Mouse (Mus musculus): ENCODE data around the gene Zfp1.

Zfp1 gene

GRCm38 (mm10) chr8:111657312-111657854, 14.2 kb downstream of the Zfp1 start:
- in situ Hi-C loops (cut with MboI; ENCODE audit: unreplicated experiment in 2 of 2): loop anchor here in 1 of 2 experiments (25.0 kb wide), 1 partner anchor 895 kb away; no protein-coding TSS in a partner anchor

GRCm38 (mm10) chr8:111658819-111659423, 15.7 kb downstream of the Zfp1 start:
- in situ Hi-C loops (cut with MboI; ENCODE audit: unreplicated experiment in 2 of 2): loop anchor here in 1 of 2 experiments (25.0 kb wide), 1 partner anchor 897 kb away; no protein-coding TSS in a partner anchor

GRCm38 (mm10) chr8:111662473-111662872, 19.3 kb downstream of the Zfp1 start:
- in situ Hi-C loops (cut with MboI; ENCODE audit: unreplicated experiment in 2 of 2): loop anchor here (5.0 to 25.0 kb wide), 4 partner anchors 195 to 900 kb away; no protein-coding TSS in a partner anchor

- in situ Hi-C loops (cut with MboI; ENCODE audit: unreplicated experiment in 2 of 2): loop anchor here (5.0 to 25.0 kb wide), 3 partner anchors 202 to 904 kb away; no protein-coding TSS in a partner anchor
Observed at GRCm38 (mm10) chr8:111666751-111667150, 23.6 kb downstream of the Zfp1 start.

- in situ Hi-C loops (cut with MboI; ENCODE audit: unreplicated experiment in 2 of 2): loop anchor here (5.0 to 10.0 kb wide), 3 partner anchors 161 to 1959 kb away; partner anchors contain the start of gene Mon1b (in 1 of the 2)
Observed at GRCm38 (mm10) chr8:111676237-111676636, 33.0 kb downstream of the Zfp1 start.

GRCm38 (mm10) chr8:111678111-111678510, 34.9 kb downstream of the Zfp1 start:
- in situ Hi-C loops (cut with MboI; ENCODE audit: unreplicated experiment in 2 of 2): loop anchor here (5.0 to 10.0 kb wide), 3 partner anchors 159 to 1957 kb away; partner anchors contain the start of gene Mon1b (in 1 of the 2)

GRCm38 (mm10) chr8:111678848-111679247, 35.6 kb downstream of the Zfp1 start:
- in situ Hi-C loops (cut with MboI; ENCODE audit: unreplicated experiment in 2 of 2): loop anchor here (5.0 to 10.0 kb wide), 3 partner anchors 158 to 1956 kb away; partner anchors contain the start of gene Mon1b (in 1 of the 2)

GRCm38 (mm10) chr8:111680423-111681028, 37.3 kb downstream of the Zfp1 start:
- in situ Hi-C loops (cut with MboI; ENCODE audit: unreplicated experiment in 2 of 2): no loop called here

- in situ Hi-C loops (cut with MboI; ENCODE audit: unreplicated experiment in 2 of 2): no loop called here
Observed at GRCm38 (mm10) chr8:111681153-111681552, 38.0 kb downstream of the Zfp1 start.

- in situ Hi-C loops (cut with MboI; ENCODE audit: unreplicated experiment in 2 of 2): no loop called here
Observed at GRCm38 (mm10) chr8:111682521-111682920, 39.3 kb downstream of the Zfp1 start.

GRCm38 (mm10) chr8:111686881-111687280, 43.7 kb downstream of the Zfp1 start:
- in situ Hi-C loops (cut with MboI; ENCODE audit: unreplicated experiment in 2 of 2): no loop called here

GRCm38 (mm10) chr8:111690960-111691445, 47.8 kb downstream of the Zfp1 start, which contains the start of gene Ctrb1:
TSS of gene Ctrb1 (minus strand) at chr8:111691010.
- in situ Hi-C loops (cut with MboI; ENCODE audit: unreplicated experiment in 2 of 2): no loop called here

GRCm38 (mm10) chr8:111693261-111693741, 50.1 kb downstream of the Zfp1 start:
- in situ Hi-C loops (cut with MboI; ENCODE audit: unreplicated experiment in 2 of 2): no loop called here

- in situ Hi-C loops (cut with MboI; ENCODE audit: unreplicated experiment in 2 of 2): no loop called here
Observed at GRCm38 (mm10) chr8:111695441-111695840, 52.2 kb downstream of the Zfp1 start.

- in situ Hi-C loops (cut with MboI; ENCODE audit: unreplicated experiment in 2 of 2): no loop called here
Observed at GRCm38 (mm10) chr8:111697655-111698054, 54.5 kb downstream of the Zfp1 start.

GRCm38 (mm10) chr8:111699035-111699434, 55.8 kb downstream of the Zfp1 start:
- in situ Hi-C loops (cut with MboI; ENCODE audit: unreplicated experiment in 2 of 2): no loop called here

- in situ Hi-C loops (cut with MboI; ENCODE audit: unreplicated experiment in 2 of 2): loop anchor here in 1 of 2 experiments (25.0 kb wide), 1 partner anchor 1937 kb away; the partner anchor contains the start of genes Mon1b and Syce1l
Observed at GRCm38 (mm10) chr8:111700201-111700600, 57.0 kb downstream of the Zfp1 start.

GRCm38 (mm10) chr8:111700740-111701139, 57.5 kb downstream of the Zfp1 start:
- in situ Hi-C loops (cut with MboI; ENCODE audit: unreplicated experiment in 2 of 2): loop anchor here in 1 of 2 experiments (25.0 kb wide), 1 partner anchor 1937 kb away; the partner anchor contains the start of genes Mon1b and Syce1l

GRCm38 (mm10) chr8:111701380-111701779, 58.2 kb downstream of the Zfp1 start:
- in situ Hi-C loops (cut with MboI; ENCODE audit: unreplicated experiment in 2 of 2): loop anchor here in 1 of 2 experiments (25.0 kb wide), 1 partner anchor 1936 kb away; the partner anchor contains the start of genes Mon1b and Syce1l

GRCm38 (mm10) chr8:111704585-111704984, 61.4 kb downstream of the Zfp1 start:
- in situ Hi-C loops (cut with MboI; ENCODE audit: unreplicated experiment in 2 of 2): loop anchor here in 1 of 2 experiments (25.0 kb wide), 1 partner anchor 1933 kb away; the partner anchor contains the start of genes Mon1b and Syce1l
